Mouse (Mus musculus) megakaryocyte progenitor cell, adult 5-6 weeks (primary cell): ENCODE measurements at regions not wholly inside any gene's neighbourhood (a gene's known extent, or its start where the extent isn't known, plus 50 kb on each side); places are given as distances from the start of the nearest gene placed in this dataset.

ENCODE experiments used
- ATAC-seq: replicated peaks from 2 replicates; pipeline ENCODE4 v1.8.0; 2016; ENCODE audit warnings: mild to moderate bottlenecking, moderate TSS enrichment, inconsistent platforms; ENCODE audit not compliant: poor library complexity

GRCm38 (mm10) chr11:24372616-24373015 lies 294.8 kb downstream of the Bcl11a start:
- ATAC-seq: no peak

- no peak for ATAC-seq
Measured at GRCm38 (mm10) chr11:24373301-24373700, 295.4 kb downstream of the Bcl11a start.

GRCm38 (mm10) chr11:24377530-24377929 lies 299.7 kb downstream of the Bcl11a start:
- peak; percentile 50 for ATAC-seq

GRCm38 (mm10) chr11:24390578-24390977 lies 312.7 kb downstream of the Bcl11a start:
- ATAC-seq: peak; percentile 47

GRCm38 (mm10) chr11:24391385-24391784 lies 313.5 kb downstream of the Bcl11a start:
- ATAC-seq: peak; percentile 63

GRCm38 (mm10) chr11:24395478-24395877 lies 317.6 kb downstream of the Bcl11a start:
- ATAC-seq: peak; percentile 95

- ATAC-seq: peak; percentile 51
Measured at GRCm38 (mm10) chr11:24396911-24397310, 319.1 kb downstream of the Bcl11a start.

GRCm38 (mm10) chr11:24397710-24398109 lies 319.9 kb downstream of the Bcl11a start:
- no peak for ATAC-seq

GRCm38 (mm10) chr11:24401151-24401550 lies 323.3 kb downstream of the Bcl11a start:
- no peak for ATAC-seq

GRCm38 (mm10) chr11:24402127-24402526 lies 324.3 kb downstream of the Bcl11a start:
- ATAC-seq: peak; percentile 39

- ATAC-seq: peak; percentile 94
Measured at GRCm38 (mm10) chr11:24414804-24415203, 336.9 kb downstream of the Bcl11a start.

- no peak for ATAC-seq
Measured at GRCm38 (mm10) chr11:24422066-24422775, 344.4 kb downstream of the Bcl11a start.

GRCm38 (mm10) chr11:24423278-24423677 lies 345.4 kb downstream of the Bcl11a start:
- peak; percentile 56 for ATAC-seq

GRCm38 (mm10) chr11:24426995-24427883 lies 349.4 kb downstream of the Bcl11a start:
- ATAC-seq: no peak

GRCm38 (mm10) chr11:24448608-24449007 lies 370.8 kb downstream of the Bcl11a start:
- no peak for ATAC-seq

GRCm38 (mm10) chr11:24452267-24452666 lies 374.4 kb downstream of the Bcl11a start:
- no peak for ATAC-seq

- ATAC-seq: peak; percentile 87
Measured at GRCm38 (mm10) chr11:24464642-24465041, 386.8 kb downstream of the Bcl11a start.

- ATAC-seq: no peak
Measured at GRCm38 (mm10) chr11:24467458-24467857, 389.6 kb downstream of the Bcl11a start.

GRCm38 (mm10) chr11:24470469-24470868 lies 392.6 kb downstream of the Bcl11a start:
- no peak for ATAC-seq

- no peak for ATAC-seq
Measured at GRCm38 (mm10) chr11:24472617-24473367, 394.9 kb downstream of the Bcl11a start.

- no peak for ATAC-seq
Measured at GRCm38 (mm10) chr11:24473368-24474010, 395.6 kb downstream of the Bcl11a start.
